ENCODE assay signal across 8 mouse cellular contexts in the genomic region with DNA sequence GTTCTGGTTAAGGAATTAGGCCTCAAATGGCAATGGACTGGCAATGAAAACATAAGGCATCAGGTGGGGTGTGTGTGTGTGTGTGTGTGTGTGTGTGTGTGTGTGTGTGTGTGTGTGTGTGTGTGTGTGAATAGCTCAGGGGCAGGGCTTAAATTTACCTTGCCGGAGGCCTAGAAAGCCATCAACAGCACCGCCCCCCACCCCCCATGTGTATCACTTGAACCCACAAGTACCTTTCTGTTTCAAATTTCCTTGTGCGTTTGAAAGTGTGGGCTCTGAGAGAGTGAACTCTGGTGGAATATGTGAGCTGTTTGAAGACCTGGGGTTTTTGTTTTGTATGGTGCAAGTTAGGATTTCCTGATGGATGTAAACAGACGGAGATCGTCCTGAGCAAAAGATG.
DNase-seq lines count a peak whose midpoint lies in the region; ATAC-seq and TF ChIP-seq lines count a peak whose summit lies in the region.

No protein-coding gene starts in this region.

- H3K9ac ChIP-seq in liver, embryonic 14.5 days (replicated peaks) = no peak overlapping the region

- no peaks in the 10 kb centered on the region; the same call in 1 of the 2 replicates for H3K9me3 ChIP-seq in erythroblast, embryonic 14.5 days (ENCODE audit: control insufficient read depth, low read length)
- H3K9me3 ChIP-seq in liver, embryonic 14.5 days (ENCODE audit: control insufficient read depth, low read length) = no peaks in the 10 kb centered on the region

- H3K36me3 ChIP-seq in erythroblast, embryonic 14.5 days (ENCODE audit: control insufficient read depth) = peaks cover 13% of the 10 kb centered on the region
- H3K36me3 ChIP-seq in testis, adult 2 months (ENCODE audit: control insufficient read depth, insufficient read depth, low read length) = no peaks in the 10 kb centered on the region
- H3K36me3 ChIP-seq in liver, embryonic 14.5 days (replicated peaks; ENCODE audit: control insufficient read depth, insufficient read depth, low read depth) = no peaks in the 10 kb centered on the region

- no peak for TF ChIP-seq CTCF in testis, adult 2 months (IDR thresholded peaks at IDR 0.05; ENCODE audit: control insufficient read depth, insufficient read depth, insufficient replicate concordance, low read depth, low read length)
- no peak for TF ChIP-seq CTCF in liver, embryonic 14.5 days (IDR thresholded peaks at IDR 0.05; ENCODE audit: low read depth)

- H3K27ac ChIP-seq in testis, adult 2 months (ENCODE audit: control insufficient read depth, insufficient read depth, low read depth, low read length) = no peak overlapping the region
- no peak overlapping the region for H3K27ac ChIP-seq in liver, embryonic 14.5 days

- no peak for DNase-seq in testis, postnatal 10 days (ENCODE audit: low spot score)
- DNase-seq in liver, embryonic 14.5 days (ENCODE audit: low read depth in 3 of 3, low spot score in 3 of 3) = no peak
- DNase-seq in adrenal gland, postnatal 4 days (ENCODE audit: low spot score in 2 of 2) = no peak
- no peak for DNase-seq in cerebellum, adult 8-10 months
- DNase-seq in layer of hippocampus, postnatal 14 days (ENCODE audit: low spot score in 2 of 2) = no peak

- peaks cover 14% of the 10 kb centered on the region for H3K4me1 ChIP-seq in erythroblast, embryonic 14.5 days (ENCODE audit: control insufficient read depth)
- peaks cover 12% of the 10 kb centered on the region for H3K4me1 ChIP-seq in testis, adult 2 months (ENCODE audit: control insufficient read depth, insufficient read depth, low read length)
- H3K4me1 ChIP-seq in liver, embryonic 14.5 days (replicated peaks; ENCODE audit: control insufficient read depth in 2 of 2, insufficient read depth in 2 of 2, low read length in 1 of 2) = peaks cover 0 to 9% of the 10 kb centered on the region in 2 experiments

- ATAC-seq in erythroblast, adult 5-6 weeks (replicated peaks; ENCODE audit: low FRiP score, poor library complexity, severe bottlenecking) = no peak
- peak; percentile 19; the same call in 1 of the 2 replicates for ATAC-seq in liver, embryonic 14.5 days (ENCODE audit: insufficient read depth)

- 54% methylated on average over 5 of the region's 5 CpGs for WGBS in liver, embryonic 14.5 days (ENCODE audit: insufficient replicate concordance)

- TF ChIP-seq POLR2A in testis, adult 2 months (IDR thresholded peaks at IDR 0.05; ENCODE audit: control insufficient read depth, low read depth, low read length) = no peak

- H3K27me3 ChIP-seq in erythroblast, embryonic 14.5 days (ENCODE audit: control insufficient read depth) = no peaks in the 10 kb centered on the region
- H3K27me3 ChIP-seq in testis, adult 2 months (ENCODE audit: control insufficient read depth, insufficient read depth, low read length) = no peaks in the 10 kb centered on the region
- no peaks in the 10 kb centered on the region for H3K27me3 ChIP-seq in liver, embryonic 14.5 days (ENCODE audit: control insufficient read depth, insufficient read depth, low read length)

- peak overlapping the region; percentile 75 for H3K4me2 ChIP-seq in liver, embryonic 14.5 days (ENCODE audit: low read depth)

- TF ChIP-seq EP300 in liver, embryonic 14.5 days (IDR thresholded peaks at IDR 0.05; ENCODE audit: low read depth) = no peak

- peak overlapping the region; percentile 66 for H3K4me3 ChIP-seq in erythroblast, embryonic 14.5 days (replicated peaks)
- peak overlapping the region; percentile 86; the same call in 1 of the 2 replicates for H3K4me3 ChIP-seq in testis, adult 2 months (ENCODE audit: control insufficient read depth, low read depth, low read length)
- peak overlapping the region; percentile 54 to 68 for H3K4me3 ChIP-seq in liver, embryonic 14.5 days (ENCODE audit: insufficient read depth in 1 of 2, low read depth in 2 of 2, low read length in 2 of 2)
